Mouse (Mus musculus) lung, adult 2 months (tissue): ENCODE results near the gene Rbm48.

Source experiments
- CTCF ChIP-seq: fragments of 200-500 bp; IDR thresholded peaks from 2 replicates; pipeline ENCODE4 v1.5.1; 2011; ENCODE audit warnings: mild to moderate bottlenecking, low read length, control low read depth; ENCODE audit not compliant: insufficient read depth
- POLR2A ChIP-seq: fragments of 200-500 bp; IDR thresholded peaks from 2 replicates; pipeline ENCODE4 v1.6.1; 2011; ENCODE audit warnings: low read depth, mild to moderate bottlenecking, control low read depth, low read length, borderline replicate concordance; ENCODE audit errors: extremely low read depth

DNA sequence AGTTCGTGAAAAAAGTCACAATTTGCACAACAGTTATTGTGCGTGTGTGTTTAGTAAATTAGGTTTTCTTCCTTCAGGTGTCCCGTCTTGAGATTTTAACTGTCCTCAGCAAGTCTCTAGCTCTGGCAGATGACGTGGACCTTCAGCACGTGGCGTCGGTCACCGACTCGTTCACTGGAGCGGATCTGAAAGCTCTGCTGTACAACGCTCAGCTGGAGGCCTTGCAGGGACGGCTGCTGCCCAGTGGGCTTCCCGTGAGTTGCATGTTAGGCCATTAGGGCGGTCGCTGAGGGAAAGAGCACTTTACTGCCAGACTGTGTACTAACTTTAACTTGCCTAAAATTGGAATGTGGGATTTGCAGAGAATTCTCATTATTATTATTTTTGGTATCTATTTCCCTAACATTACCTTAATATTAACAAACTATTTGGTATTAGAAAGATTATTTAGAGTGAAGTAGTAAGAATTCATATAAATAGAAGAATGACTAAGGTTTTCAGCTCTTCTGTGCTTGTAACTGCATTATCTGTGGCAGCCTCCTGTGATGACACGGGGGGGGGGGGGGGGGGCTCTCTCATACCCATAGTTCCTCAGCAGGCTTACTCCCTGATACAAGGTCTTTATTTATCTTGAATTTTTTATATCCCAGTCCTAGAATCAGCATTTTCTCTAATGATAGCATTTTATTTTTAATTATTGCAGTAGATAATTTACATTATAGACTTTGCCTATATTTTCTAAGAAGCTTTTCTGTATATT, 35.3 kb upstream of the Rbm48 start:
- TF ChIP-seq POLR2A (no peak), CTCF (no peak)
